In the genomic region with DNA sequence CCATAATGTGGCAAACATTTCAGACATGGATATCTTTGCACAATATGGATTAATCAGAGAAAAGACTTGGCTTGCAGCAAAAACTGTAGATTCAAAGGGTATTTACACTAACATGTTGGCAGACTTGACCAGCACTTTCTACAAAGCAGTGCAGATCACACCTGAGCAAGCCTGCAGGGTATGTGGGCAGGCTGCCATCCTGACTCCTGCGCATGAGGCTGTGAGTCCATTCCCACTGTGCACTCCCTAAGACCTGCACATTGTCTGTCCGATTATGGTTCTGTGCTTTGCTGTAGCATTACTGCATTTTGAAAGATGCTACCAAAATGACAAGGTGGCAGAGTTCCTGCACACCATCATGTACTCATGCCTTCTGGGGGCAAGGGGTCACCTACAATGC, we compare ENCODE assay signal across 19 mouse cellular contexts.
A peak's percentile ranks its signal among the peaks of the same experiment; 100 is the strongest.
DNase-seq lines count a peak whose midpoint lies in the region; ATAC-seq and TF ChIP-seq lines count a peak whose summit lies in the region.
"Had no signal": no experiment of that assay in that cellular context is flagged by ENCODE, and none has a peak within 500 bp of the region (broad histone marks: within the 10 kb centered on the region; RNA-seq: fewer than 3 reads in every experiment).

No protein-coding gene starts in this region.

- no peaks in the 10 kb centered on the region for H3K9me3 ChIP-seq in heart, embryonic 10.5 days
- no peaks in the 10 kb centered on the region for H3K9me3 ChIP-seq in forebrain, embryonic 16.5 days (ENCODE audit: control insufficient read depth, low read length)
- no peaks in the 10 kb centered on the region for H3K9me3 ChIP-seq in liver, postnatal 0 days (ENCODE audit: low read length)
- H3K9me3 ChIP-seq: embryonic facial prominence, embryonic 10.5 days; heart, embryonic 15.5 days; hindbrain, embryonic 13.5 days had no signal

- DNase-seq in heart, adult 11 months: peak; percentile 39
- no peak for DNase-seq in heart, embryonic 10.5 days (ENCODE audit: low spot score)
- DNase-seq in cerebellum, adult 18-20 months: peak; percentile 65 to 74
- DNase-seq in cerebellum, adult 9-11 months: peak; percentile 75
- peak; percentile 69 to 70 for DNase-seq in cerebellum, postnatal 36 days
- DNase-seq in urinary bladder, adult 2 months (ENCODE audit: low spot score): no peak
- DNase-seq in liver, postnatal 0 days: no peak
- DNase-seq: adrenal gland, postnatal 14 days; gastrocnemius, postnatal 36 days; heart, adult 18-20 months; heart, postnatal 14 days; kidney, adult 11 months had no signal

- no peak overlapping the region for H3K4me3 ChIP-seq in heart, embryonic 10.5 days
- no peak overlapping the region for H3K4me3 ChIP-seq in forebrain, embryonic 16.5 days (replicated peaks; ENCODE audit: low read length)
- no peak overlapping the region for H3K4me3 ChIP-seq in liver, postnatal 0 days (ENCODE audit: low read depth, low read length)
- H3K4me3 ChIP-seq: embryonic facial prominence, embryonic 10.5 days; heart, embryonic 15.5 days; hindbrain, embryonic 13.5 days had no signal

- no peak for TF ChIP-seq CTCF in liver, postnatal 0 days (IDR thresholded peaks at IDR 0.05; ENCODE audit: low read depth)

- no peak overlapping the region for H3K4me2 ChIP-seq in forebrain, embryonic 16.5 days (ENCODE audit: low read length)
- no peak overlapping the region for H3K4me2 ChIP-seq in liver, postnatal 0 days (ENCODE audit: low read depth, low read length)
- H3K4me2 ChIP-seq: heart, embryonic 11.5 days; heart, embryonic 15.5 days; hindbrain, embryonic 13.5 days had no signal

- no peaks in the 10 kb centered on the region for H3K27me3 ChIP-seq in heart, embryonic 10.5 days (ENCODE audit: insufficient read depth, poor library complexity, severe bottlenecking)
- no peaks in the 10 kb centered on the region for H3K27me3 ChIP-seq in forebrain, embryonic 16.5 days (replicated peaks; ENCODE audit: control insufficient read depth, insufficient read depth, low read length)
- H3K27me3 ChIP-seq in liver, postnatal 0 days (ENCODE audit: insufficient read depth, low read length): no peaks in the 10 kb centered on the region
- H3K27me3 ChIP-seq: heart, embryonic 15.5 days; hindbrain, embryonic 13.5 days had no signal

- no peak overlapping the region for H3K9ac ChIP-seq in forebrain, embryonic 16.5 days (replicated peaks; ENCODE audit: low read depth, low read length)
- H3K9ac ChIP-seq in liver, postnatal 0 days (replicated peaks): no peak overlapping the region
- H3K9ac ChIP-seq: heart, embryonic 15.5 days; hindbrain, embryonic 13.5 days had no signal

- no peak for ATAC-seq in forebrain, embryonic 16.5 days
- ATAC-seq in liver, postnatal 0 days: no peak
- ATAC-seq: forebrain, embryonic 14.5 days; hindbrain, postnatal 0 days had no signal

- H3K27ac ChIP-seq in heart, embryonic 10.5 days: no peak overlapping the region
- no peak overlapping the region for H3K27ac ChIP-seq in forebrain, embryonic 16.5 days (ENCODE audit: low read length)
- H3K27ac ChIP-seq in liver, postnatal 0 days (ENCODE audit: low read depth): no peak overlapping the region
- H3K27ac ChIP-seq: embryonic facial prominence, embryonic 10.5 days; heart, embryonic 15.5 days; hindbrain, embryonic 13.5 days; hindbrain, postnatal 0 days had no signal

- H3K36me3 ChIP-seq in heart, embryonic 10.5 days: no peaks in the 10 kb centered on the region
- H3K36me3 ChIP-seq in forebrain, embryonic 16.5 days (ENCODE audit: control insufficient read depth, insufficient read depth): no peaks in the 10 kb centered on the region
- H3K36me3 ChIP-seq in liver, postnatal 0 days (replicated peaks; ENCODE audit: insufficient read depth, low read length): no peaks in the 10 kb centered on the region
- H3K36me3 ChIP-seq: embryonic facial prominence, embryonic 10.5 days; heart, embryonic 15.5 days; hindbrain, embryonic 13.5 days had no signal

- WGBS in heart, embryonic 10.5 days: 86% methylated on average over 2 of the region's 2 CpGs
- 89% methylated on average over 2 of the region's 2 CpGs for WGBS in forebrain, embryonic 16.5 days
- 83% methylated on average over 2 of the region's 2 CpGs for WGBS in liver, postnatal 0 days (ENCODE audit: insufficient replicate concordance)

- 0 out of 2 replicates have a peak, but pooled peaks cover 6% of the 10 kb centered on the region for H3K4me1 ChIP-seq in heart, embryonic 10.5 days
- peaks cover 7% of the 10 kb centered on the region for H3K4me1 ChIP-seq in forebrain, embryonic 16.5 days (replicated peaks; ENCODE audit: control insufficient read depth, insufficient read depth, low read length)
- H3K4me1 ChIP-seq in liver, postnatal 0 days (ENCODE audit: insufficient read depth): no peaks in the 10 kb centered on the region

- TF ChIP-seq EP300 in liver, postnatal 0 days (IDR thresholded peaks at IDR 0.05; ENCODE audit: low read depth): no peak

Comparison
In these comparisons a context has a peak if more than half of its experiments do, and no peak if none do; other contexts are left out.
1. DNase-seq: peak in heart, adult 11 months (single experiment), cerebellum, adult 18-20 months (2 of 2), cerebellum, adult 9-11 months (single experiment) and cerebellum, postnatal 36 days (2 of 2); none in heart, embryonic 10.5 days (single experiment), urinary bladder, adult 2 months (single experiment) and liver, postnatal 0 days (single experiment).